Mouse (Mus musculus) intestine, postnatal 0 days (tissue): ENCODE results near the gene Fyb. TPM values are rescaled to one million over a fixed set of nuclear protein-coding genes. Genes with fewer than 3 reads are reported as not detected.

Experiments used
- ATAC-seq: fragments of 200-750 bp; cut with Nextera tagmentation; 2 replicates; pipeline ENCODE4 v1.8.0; 2017; ENCODE audit warnings: mild to moderate bottlenecking, moderate TSS enrichment, moderate library complexity
- H3K27ac ChIP-seq: fragments of 300-500 bp; sonication (generic); 2 replicates; pipeline ENCODE4 v1.5.1; 2014; ENCODE audit warnings: mild to moderate bottlenecking, low read depth, low read length, moderate library complexity
- H3K27me3 ChIP-seq: fragments of 300-500 bp; sonication (generic); replicated peaks from 2 replicates; pipeline ENCODE4 v1.6.1; 2014; ENCODE audit warnings: low read length, mixed read lengths; ENCODE audit not compliant: control insufficient read depth, insufficient read depth
- H3K36me3 ChIP-seq: fragments of 300-500 bp; sonication (generic); 2 replicates; pipeline ENCODE4 v1.6.1; 2014; ENCODE audit warnings: mild to moderate bottlenecking, moderate library complexity; ENCODE audit not compliant: control insufficient read depth, insufficient read depth
- H3K4me1 ChIP-seq: fragments of 300-500 bp; sonication (generic); replicated peaks from 2 replicates; pipeline ENCODE4 v1.6.1; 2014; ENCODE audit warnings: antibody characterized with exemption, low read length, mixed read lengths; ENCODE audit not compliant: control insufficient read depth, insufficient read depth
- H3K4me2 ChIP-seq: fragments of 300-500 bp; sonication (generic); replicated peaks from 2 replicates; pipeline ENCODE4 v1.6.1; 2014; ENCODE audit warnings: low read depth, mild to moderate bottlenecking, moderate library complexity
- H3K4me3 ChIP-seq: fragments of 300-500 bp; sonication (generic); 2 replicates; pipeline ENCODE4 v1.5.1; 2014; ENCODE audit warnings: low read depth, low read length
- H3K9ac ChIP-seq: fragments of 300-500 bp; sonication (generic); 2 replicates; pipeline ENCODE4 v1.6.1; 2014; ENCODE audit warnings: mild to moderate bottlenecking, low read depth, low read length
- H3K9me3 ChIP-seq: fragments of 300-500 bp; sonication (generic); 2 replicates; pipeline ENCODE4 v1.6.1; 2016; ENCODE audit warnings: mixed run types; ENCODE audit not compliant: control insufficient read depth
- CTCF ChIP-seq: sonication (generic); IDR thresholded peaks from 2 replicates; pipeline ENCODE4 v1.5.1; 2016; ENCODE audit warnings: low read depth, mild to moderate bottlenecking, control low read depth, antibody characterized with exemption, moderate library complexity
- WGBS: fragments of 180-500 bp; shearing (Covaris S2); extraction: QIAGEN DNeasy Blood & Tissue Kit; methylation state at CpG from one replicate; pipeline ENCODE4 v1.1.7; 2014; 5-methylcytosine and 5-hydroxymethylcytosine counted together
- polyA plus RNA-seq: library from polyadenylated mRNA; unstranded; fragments of >200 nt; fragmentation: Nextera tagmentation; extraction: Ambion mirVana; gene quantifications from 2 replicates; pipeline ENCODE4 v1.2.1, GENCODE M21; 2015

The Fyb gene
- polyA plus RNA-seq, 1 experiment from 2014 or later: 5.4 TPM

GRCm38 (mm10) chr15:6565873-6566272 lies 43.2 kb downstream of the Fyb start:
- Histone ChIP-seq H3K9ac (no peak overlapping the region), H3K9me3 (no peaks in the 10 kb centered on the region)
- TF ChIP-seq CTCF: peak; percentile 38; the same call in 1 of the 2 replicates

GRCm38 (mm10) chr15:6567993-6568392 lies 45.3 kb downstream of the Fyb start:
- 0 out of 2 replicates have a peak overlapping the region, but pooled peaks have one; percentile 31 for H3K27ac ChIP-seq
- H3K27me3 ChIP-seq: no peaks in the 10 kb centered on the region
- H3K9ac ChIP-seq: no peak overlapping the region
- 41% methylated on average over 5 of the region's 5 CpGs for WGBS
- H3K9me3 ChIP-seq: no peaks in the 10 kb centered on the region
- no peak for ATAC-seq
- no peak overlapping the region for H3K4me2 ChIP-seq
- no peaks in the 10 kb centered on the region for H3K36me3 ChIP-seq
- no peak for TF ChIP-seq CTCF
- no peak overlapping the region for H3K4me3 ChIP-seq
- peaks cover 4% of the 10 kb centered on the region; the same call in 1 of the 2 replicates for H3K4me1 ChIP-seq

More at GRCm38 (mm10) chr15:6565873-6566272, 43.2 kb downstream of the Fyb start:
- no peak overlapping the region for H3K27ac ChIP-seq
- H3K4me2 ChIP-seq: no peak overlapping the region
- no peak for ATAC-seq
- WGBS: 97% methylated on average over 4 of the region's 4 CpGs
- no peak overlapping the region for H3K4me3 ChIP-seq
- H3K27me3 ChIP-seq: no peaks in the 10 kb centered on the region
- H3K36me3 ChIP-seq: no peaks in the 10 kb centered on the region
- peaks cover 4% of the 10 kb centered on the region; the same call in 1 of the 2 replicates for H3K4me1 ChIP-seq

GRCm38 (mm10) chr15:6568605-6569004 lies 46.0 kb downstream of the Fyb start:
- whole genome bisulfite sequencing: 69% methylated on average over 3 of the region's 3 CpGs
- Histone ChIP-seq H3K27ac (peak overlapping the region; percentile 31; the same call in 1 of the 2 replicates), H3K4me2 (no peak overlapping the region)

GRCm38 (mm10) chr15:6569074-6569473 lies 46.4 kb downstream of the Fyb start:
- Histone ChIP-seq H3K36me3 (no peaks in the 10 kb centered on the region), H3K9me3 (no peaks in the 10 kb centered on the region), H3K27me3 (no peaks in the 10 kb centered on the region), H3K4me2 (no peak overlapping the region), H3K4me1 (peaks cover 4% of the 10 kb centered on the region; the same call in 1 of the 2 replicates), H3K4me3 (no peak overlapping the region), H3K9ac (no peak overlapping the region), H3K27ac (peak overlapping the region; percentile 37; the same call in 1 of the 2 replicates)
- no peak for TF ChIP-seq CTCF
- WGBS: 33% methylated on average over 5 of the region's 5 CpGs
- ATAC-seq: peak; percentile 62

More at GRCm38 (mm10) chr15:6568605-6569004, 46.0 kb downstream of the Fyb start:
- H3K9me3 ChIP-seq: no peaks in the 10 kb centered on the region
- no peak overlapping the region for H3K4me3 ChIP-seq
- ATAC-seq: no peak
- peaks cover 4% of the 10 kb centered on the region; the same call in 1 of the 2 replicates for H3K4me1 ChIP-seq
- H3K36me3 ChIP-seq: no peaks in the 10 kb centered on the region
- no peak overlapping the region for H3K9ac ChIP-seq
- TF ChIP-seq CTCF: no peak
- no peaks in the 10 kb centered on the region for H3K27me3 ChIP-seq

GRCm38 (mm10) chr15:6570164-6570861 lies 47.7 kb downstream of the Fyb start:
- ATAC-seq: peak; percentile 78
- Histone ChIP-seq H3K4me2 (peak overlapping the region; percentile 4; the same call in 1 of the 2 replicates), H3K36me3 (no peaks in the 10 kb centered on the region), H3K4me3 (no peak overlapping the region), H3K27ac (peak overlapping the region; percentile 37), H3K27me3 (no peaks in the 10 kb centered on the region), H3K4me1 (peaks cover 4% of the 10 kb centered on the region; the same call in 1 of the 2 replicates), H3K9ac (no peak overlapping the region), H3K9me3 (no peaks in the 10 kb centered on the region)
- 59% methylated on average over 2 of the region's 2 CpGs for WGBS
- TF ChIP-seq CTCF: no peak

GRCm38 (mm10) chr15:6570876-6571275 lies 48.2 kb downstream of the Fyb start:
- Histone ChIP-seq H3K27me3 (no peaks in the 10 kb centered on the region), H3K27ac (0 out of 2 replicates have a peak overlapping the region, but pooled peaks have one; percentile 37), H3K4me3 (no peak overlapping the region), H3K9ac (no peak overlapping the region), H3K4me2 (peak overlapping the region; percentile 2; the same call in 1 of the 2 replicates), H3K4me1 (peaks cover 4% of the 10 kb centered on the region; the same call in 1 of the 2 replicates), H3K36me3 (no peaks in the 10 kb centered on the region), H3K9me3 (no peaks in the 10 kb centered on the region)
- peak; percentile 44; the same call in 1 of the 2 replicates for ATAC-seq
- peak; percentile 96 for TF ChIP-seq CTCF
- WGBS: 7% methylated on average over 7 of the region's 7 CpGs
